11 mouse cellular contexts compared by ENCODE assay signal in genomic region chr1:176958311-176958710, GRCm38 (mm10).
"Had no signal": no experiment of that assay in that cellular context is flagged by ENCODE, and none has a peak within 500 bp of the region (broad histone marks: within the 10 kb centered on the region; RNA-seq: fewer than 3 reads in every experiment).

No protein-coding gene starts in this region.

- DNase-seq: liver, postnatal 0 days; lung, embryonic 14.5 days; lung, postnatal 10 days; lung, postnatal 4 days; midbrain, embryonic 14.5 days; retina, postnatal 1 day; right cerebral cortex, adult 18-20 months; right cerebral cortex, postnatal 14 days; thymus, adult 2 months; thymus, postnatal 25 days; thymus, postnatal 4 days had no signal
